Mouse (Mus musculus) embryonic facial prominence, embryonic 11.5 days (tissue): ENCODE measurements around the gene Tsen2. TPM values are rescaled to one million over a fixed set of nuclear protein-coding genes. Genes with fewer than 3 reads are reported as not detected.
A peak's percentile ranks its signal among the peaks of the same experiment; 100 is the strongest.

Source experiments
- ATAC-seq: fragments of 200-750 bp; cut with Nextera tagmentation; replicated peaks from 2 replicates; pipeline ENCODE4 v1.8.0; 2017; ENCODE audit warnings: low read depth; ENCODE audit not compliant: insufficient number of reproducible peaks, low FRiP score, low TSS enrichment
- DNase-seq: peaks from one replicate; pipeline ENCODE4 v3.0.0-alpha.2; 2015; ENCODE audit warnings: low spot score
- H3K27ac ChIP-seq: fragments of 300-500 bp; sonication (generic); replicated peaks from 2 replicates; pipeline ENCODE4 v1.5.1; 2014; ENCODE audit warnings: mild to moderate bottlenecking, low read depth, low read length, control low read depth
- H3K27me3 ChIP-seq: fragments of 300-500 bp; sonication (generic); 2 replicates; pipeline ENCODE4 v1.6.1; 2014; ENCODE audit warnings: mild to moderate bottlenecking, low read length, moderate library complexity, mixed read lengths; ENCODE audit not compliant: control insufficient read depth, insufficient read depth
- H3K36me3 ChIP-seq: fragments of 300-500 bp; sonication (generic); replicated peaks from 2 replicates; pipeline ENCODE4 v1.6.1; 2014; ENCODE audit warnings: low read depth, mild to moderate bottlenecking, low read length, moderate library complexity, mixed read lengths; ENCODE audit not compliant: control insufficient read depth, insufficient read depth
- H3K4me1 ChIP-seq: fragments of 300-500 bp; sonication (generic); 2 replicates; pipeline ENCODE4 v1.6.1; 2014; ENCODE audit warnings: low read length, mixed read lengths; ENCODE audit not compliant: control insufficient read depth, insufficient read depth
- H3K4me2 ChIP-seq: fragments of 300-500 bp; sonication (generic); 2 replicates; pipeline ENCODE4 v1.6.1; 2014; ENCODE audit warnings: low read depth, mild to moderate bottlenecking, control low read depth, low read length, moderate library complexity
- H3K4me3 ChIP-seq: fragments of 300-500 bp; sonication (generic); 2 replicates; pipeline ENCODE4 v1.5.1; 2014; ENCODE audit warnings: low read depth, low read length, control low read depth
- H3K9ac ChIP-seq: fragments of 300-500 bp; sonication (generic); replicated peaks from 2 replicates; pipeline ENCODE4 v1.6.1; 2014; ENCODE audit warnings: mild to moderate bottlenecking, control low read depth, low read length
- H3K9me3 ChIP-seq: fragments of 300-500 bp; sonication (generic); replicated peaks from 2 replicates; pipeline ENCODE4 v1.6.1; 2016; ENCODE audit warnings: mild to moderate bottlenecking, low read length, inconsistent platforms, mixed read lengths; ENCODE audit not compliant: control insufficient read depth
- WGBS: fragments of 180-500 bp; shearing (Covaris S2); extraction: QIAGEN DNeasy Blood & Tissue Kit; methylation state at CpG from one replicate; pipeline ENCODE4 v1.1.7; 2014; 5-methylcytosine and 5-hydroxymethylcytosine counted together
- polyA plus RNA-seq: library from polyadenylated mRNA; unstranded; fragments of >200 nt; fragmentation: Nextera tagmentation; extraction: Ambion mirVana; gene quantifications from 2 replicates; pipeline ENCODE4 v1.2.1, GENCODE M21; 2014

The Tsen2 gene
- polyA plus RNA-seq: 29.4 and 30.3 TPM in 2 replicates

DNA sequence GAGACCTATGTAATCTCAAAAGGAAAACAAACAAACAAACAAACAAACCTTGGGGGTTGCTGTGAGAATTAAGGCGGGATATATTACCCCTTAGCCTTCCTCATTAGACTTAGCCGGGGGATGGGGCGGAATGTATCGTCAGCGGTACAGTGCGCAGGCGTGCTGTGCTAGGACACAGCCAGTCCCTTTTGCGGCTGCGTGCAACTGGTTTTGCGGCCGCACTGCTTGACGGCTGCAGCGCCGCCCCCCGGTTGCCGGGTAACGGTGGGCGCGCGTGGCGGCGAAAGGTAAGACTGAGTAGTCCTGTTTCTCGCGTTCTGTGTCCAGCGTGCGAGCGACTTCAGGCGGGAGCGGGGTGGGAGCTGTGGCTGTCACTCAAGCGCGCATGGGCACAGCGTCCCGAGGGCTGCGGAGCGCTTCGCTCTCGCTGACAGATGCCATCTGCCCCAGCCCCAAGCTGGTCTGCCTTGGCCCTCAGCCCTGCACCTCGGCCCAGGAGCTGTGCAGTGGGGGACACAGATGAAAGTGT is at the start of gene Tsen2:
Gene Tsen2 (plus strand): TSS at position 223 of the 529 bp plus-strand sequence.
- Histone ChIP-seq H3K36me3 (no peaks in the 10 kb centered on the region), H3K9me3 (no peaks in the 10 kb centered on the region), H3K9ac (peak within 1 kb of the TSS; percentile 61), H3K27ac (no peak within 1 kb of the TSS), H3K4me3 (peak within 1 kb of the TSS; percentile 56), H3K27me3 (no peaks in the 10 kb centered on the region), H3K4me1 (no peaks in the 10 kb centered on the region; the same call in 1 of the 2 replicates), H3K4me2 (peak within 1 kb of the TSS; percentile 76)
- under 1% methylated on average over 38 of the region's 38 CpGs for WGBS
- ATAC-seq (peak; percentile 95), DNase-seq (peak; percentile 97)

DNA sequence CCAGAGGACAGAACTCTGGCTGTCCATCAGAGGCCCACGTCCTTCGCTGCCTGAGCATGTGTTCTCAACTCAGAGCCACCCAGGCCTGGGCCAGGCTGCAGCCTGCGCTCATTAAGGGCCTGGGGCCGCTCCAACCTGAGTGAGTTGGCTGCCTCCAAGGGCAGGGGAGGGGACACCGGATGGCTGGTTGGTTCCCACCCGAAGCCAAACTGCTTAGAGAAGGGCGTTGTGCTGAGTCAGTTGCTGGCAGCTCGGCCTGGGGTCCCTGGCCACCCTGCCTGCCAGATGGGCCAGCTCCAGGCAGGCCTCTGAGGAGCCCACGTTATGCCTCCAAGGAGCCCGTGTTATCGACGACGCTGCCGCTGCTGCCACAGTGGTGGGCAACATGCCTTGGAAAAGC is 44.9 kb upstream of the Tsen2 start:
- DNase-seq (no peak), ATAC-seq (no peak)
- H3K4me1 ChIP-seq: no peaks in the 10 kb centered on the region
- no peaks in the 10 kb centered on the region for H3K27me3 ChIP-seq
- no peak overlapping the region for H3K27ac ChIP-seq
- no peaks in the 10 kb centered on the region for H3K9me3 ChIP-seq
- WGBS: 71% methylated on average over 14 of the region's 14 CpGs
- no peak overlapping the region for H3K9ac ChIP-seq
- H3K36me3 ChIP-seq: no peaks in the 10 kb centered on the region
- H3K4me3 ChIP-seq: no peak overlapping the region
- H3K4me2 ChIP-seq: no peak overlapping the region

- Histone ChIP-seq H3K4me2 (no peak overlapping the region), H3K36me3 (no peaks in the 10 kb centered on the region), H3K9ac (no peak overlapping the region), H3K4me3 (no peak overlapping the region), H3K4me1 (no peaks in the 10 kb centered on the region), H3K27ac (no peak overlapping the region), H3K9me3 (no peaks in the 10 kb centered on the region), H3K27me3 (no peaks in the 10 kb centered on the region)
- no peak for ATAC-seq
- 86% methylated on average over 10 of the region's 10 CpGs for WGBS
- DNase-seq: no peak
These were observed 44.2 kb upstream of the Tsen2 start for GRCm38 (mm10) chr6:115500234-115500633.

- H3K27me3 ChIP-seq: no peaks in the 10 kb centered on the region
- H3K4me2 ChIP-seq: no peak overlapping the region
- no peaks in the 10 kb centered on the region for H3K9me3 ChIP-seq
- H3K4me3 ChIP-seq: no peak overlapping the region
- DNase-seq (no peak), ATAC-seq (no peak)
- H3K36me3 ChIP-seq: no peaks in the 10 kb centered on the region
- 49% methylated on average over 3 of the region's 3 CpGs for WGBS
- no peaks in the 10 kb centered on the region for H3K4me1 ChIP-seq
- H3K27ac ChIP-seq: no peak overlapping the region
- H3K9ac ChIP-seq: no peak overlapping the region
These were observed 43.3 kb upstream of the Tsen2 start for GRCm38 (mm10) chr6:115501131-115501530.

DNA sequence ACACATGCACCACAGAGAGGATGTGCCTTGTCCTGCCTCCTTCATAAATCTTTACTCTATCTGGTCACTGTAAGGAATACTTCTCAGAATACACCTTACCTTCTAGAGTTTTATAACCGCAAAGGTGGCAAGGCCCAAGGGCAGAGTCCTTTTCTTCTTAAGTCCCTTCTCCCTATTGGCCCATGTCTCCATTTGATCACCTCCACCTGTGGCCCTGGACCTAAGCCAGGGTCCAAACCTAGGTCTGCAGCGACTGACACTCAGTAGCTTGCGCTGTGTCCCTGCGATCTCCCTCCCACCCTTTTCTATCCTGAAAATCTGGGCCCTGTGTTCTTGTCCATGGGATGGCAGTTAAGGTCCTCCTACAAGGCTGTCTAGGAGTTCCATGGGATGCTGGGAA is 41.4 kb upstream of the Tsen2 start:
- Histone ChIP-seq H3K4me1 (no peaks in the 10 kb centered on the region), H3K4me3 (no peak overlapping the region), H3K36me3 (no peaks in the 10 kb centered on the region), H3K27me3 (no peaks in the 10 kb centered on the region), H3K4me2 (no peak overlapping the region), H3K27ac (no peak overlapping the region), H3K9ac (no peak overlapping the region), H3K9me3 (no peaks in the 10 kb centered on the region)
- ATAC-seq (no peak), DNase-seq (no peak)
- 98% methylated on average over 4 of the region's 4 CpGs for WGBS

- Histone ChIP-seq H3K9me3 (no peaks in the 10 kb centered on the region), H3K4me3 (no peak overlapping the region), H3K4me2 (no peak overlapping the region), H3K9ac (no peak overlapping the region), H3K4me1 (no peaks in the 10 kb centered on the region), H3K27ac (no peak overlapping the region), H3K36me3 (no peaks in the 10 kb centered on the region), H3K27me3 (no peaks in the 10 kb centered on the region)
- DNase-seq: no peak
- ATAC-seq: no peak
- WGBS: 82% methylated on average over 10 of the region's 10 CpGs
These were observed 40.8 kb upstream of the Tsen2 start for GRCm38 (mm10) chr6:115503549-115504159.

GRCm38 (mm10) chr6:115504160-115504558 is 40.3 kb upstream of the Tsen2 start:
- DNase-seq (no peak), ATAC-seq (no peak)
- Histone ChIP-seq H3K9ac (no peak overlapping the region), H3K27ac (no peak overlapping the region), H3K9me3 (no peaks in the 10 kb centered on the region), H3K27me3 (no peaks in the 10 kb centered on the region), H3K36me3 (no peaks in the 10 kb centered on the region), H3K4me1 (no peaks in the 10 kb centered on the region), H3K4me3 (no peak overlapping the region), H3K4me2 (no peak overlapping the region)
- 77% methylated on average over 3 of the region's 3 CpGs for WGBS

- no peaks in the 10 kb centered on the region for H3K4me1 ChIP-seq
- no peak overlapping the region for H3K4me3 ChIP-seq
- WGBS: 83% methylated on average over 5 of the region's 5 CpGs
- no peak overlapping the region for H3K9ac ChIP-seq
- H3K4me2 ChIP-seq: no peak overlapping the region
- no peaks in the 10 kb centered on the region for H3K9me3 ChIP-seq
- H3K27me3 ChIP-seq: no peaks in the 10 kb centered on the region
- no peak for DNase-seq
- H3K36me3 ChIP-seq: no peaks in the 10 kb centered on the region
- ATAC-seq: no peak
- H3K27ac ChIP-seq: no peak overlapping the region
These were observed 39.5 kb upstream of the Tsen2 start for GRCm38 (mm10) chr6:115504915-115505314.
